Mouse (Mus musculus) spleen, adult 2 months (tissue): ENCODE results near the gene Bco2. TPM values are rescaled to one million over a fixed set of nuclear protein-coding genes. Genes with fewer than 3 reads are reported as not detected.

Experiments
- DNase-seq, 2 experiments: peaks; one replicate each; pipeline versions ENCODE4 v3.0.0 to v3.0.0-alpha.2; 2012 to 2021; ENCODE audit warnings: low spot score in 2 of 2, low read depth in 1 of 2
- H3K27ac ChIP-seq: fragments of 200-500 bp; 2 replicates; pipeline ENCODE4 v1.5.1; 2012; ENCODE audit warnings: low read length, inconsistent platforms; ENCODE audit not compliant: insufficient read depth
- H3K27me3 ChIP-seq: fragments of 200-500 bp; 2 replicates; pipeline ENCODE4 v1.6.1; 2012; ENCODE audit warnings: mild to moderate bottlenecking, moderate library complexity, low read length, inconsistent platforms; ENCODE audit not compliant: control insufficient read depth, insufficient read depth
- H3K36me3 ChIP-seq: fragments of 200-500 bp; 2 replicates; pipeline ENCODE4 v1.6.1; 2012; ENCODE audit warnings: mild to moderate bottlenecking, low read length, inconsistent platforms; ENCODE audit not compliant: control insufficient read depth, insufficient read depth
- H3K4me1 ChIP-seq: fragments of 200-500 bp; 2 replicates; pipeline ENCODE4 v1.6.1; 2011; ENCODE audit warnings: inconsistent platforms; ENCODE audit not compliant: control insufficient read depth, insufficient read depth, insufficient read length
- H3K4me3 ChIP-seq: fragments of 200-500 bp; 2 replicates; pipeline ENCODE4 v1.5.1; 2011; ENCODE audit warnings: mild to moderate bottlenecking, inconsistent platforms; ENCODE audit not compliant: insufficient read depth, insufficient read length; ENCODE audit errors: extremely low read depth
- CTCF ChIP-seq: fragments of 200-500 bp; IDR thresholded peaks from 2 replicates; pipeline ENCODE4 v1.5.1; 2011; ENCODE audit warnings: mild to moderate bottlenecking, inconsistent platforms; ENCODE audit not compliant: insufficient read depth, insufficient read length, insufficient replicate concordance; ENCODE audit errors: extremely low read depth
- POLR2A ChIP-seq: fragments of 200-500 bp; IDR thresholded peaks from 2 replicates; pipeline ENCODE4 v1.6.1; 2011; ENCODE audit warnings: low read depth, low read length, inconsistent platforms
- WGBS: fragments of 180-500 bp; shearing (Covaris S2); methylation state at CpG from one replicate; pipeline ENCODE4 v1.1.7; 2018; 5-methylcytosine and 5-hydroxymethylcytosine counted together
- polyA plus RNA-seq: library from polyadenylated mRNA; depleted of rRNA; stranded (reverse); fragments of >200 nt; gene quantifications from 2 replicates; pipeline ENCODE4 v1.2.3, GENCODE M21; 2012

Bco2 gene
- polyA plus RNA-seq, 1 experiment: 0.62 TPM

GRCm38 (mm10) chr9:50596973-50597372 is 42.0 kb upstream of the Bco2 start:
- no peak overlapping the region for H3K4me3 ChIP-seq
- 92% methylated on average over 8 of the region's 8 CpGs for WGBS
- no peak for TF ChIP-seq CTCF
- no peak for TF ChIP-seq POLR2A
- no peak for DNase-seq
- no peak overlapping the region for H3K27ac ChIP-seq
- no peaks in the 10 kb centered on the region for H3K27me3 ChIP-seq
- peaks cover 33% of the 10 kb centered on the region for H3K36me3 ChIP-seq
- no peaks in the 10 kb centered on the region; the same call in 1 of the 2 replicates for H3K4me1 ChIP-seq

DNA sequence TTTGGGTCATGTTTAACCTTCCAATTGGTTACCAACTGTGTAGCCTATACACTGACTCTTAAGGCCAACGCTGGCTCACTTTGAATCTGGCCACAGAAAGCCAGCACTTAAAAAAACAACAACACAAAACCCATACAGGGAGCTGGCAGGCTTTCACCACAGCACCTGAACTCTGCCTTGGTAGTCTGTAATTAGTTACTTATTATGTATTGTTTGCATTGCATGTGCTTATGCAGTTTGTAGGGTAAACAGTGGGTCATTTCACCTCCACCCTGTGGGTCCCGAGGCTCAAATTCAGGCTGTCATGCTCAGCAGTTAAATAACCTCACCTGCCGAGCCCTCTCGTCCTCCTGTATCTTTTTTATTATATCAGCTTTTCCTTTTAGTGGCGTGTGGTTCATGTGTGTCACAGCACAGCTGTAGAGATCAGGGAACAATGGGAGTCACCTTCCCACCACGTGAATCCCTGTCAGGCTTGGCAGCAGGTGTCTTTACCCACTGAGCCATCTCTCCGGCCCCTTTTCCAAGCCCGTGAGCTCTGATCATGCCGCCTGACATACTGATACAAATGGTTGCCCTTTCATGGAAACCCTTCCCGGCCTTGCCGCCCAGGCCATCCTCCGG is 39.9 kb upstream of the Bco2 start:
- DNase-seq: no peak
- no peak for TF ChIP-seq POLR2A
- TF ChIP-seq CTCF: no peak
- Histone ChIP-seq H3K4me3 (no peak overlapping the region), H3K4me1 (0 out of 2 replicates have a peak, but pooled peaks cover 2% of the 10 kb centered on the region), H3K27me3 (no peaks in the 10 kb centered on the region), H3K27ac (no peak overlapping the region), H3K36me3 (peaks cover 31% of the 10 kb centered on the region)
- 91% methylated on average over 12 of the region's 12 CpGs for WGBS

- no peak overlapping the region for H3K4me3 ChIP-seq
- H3K27ac ChIP-seq: no peak overlapping the region
- H3K4me1 ChIP-seq: 0 out of 2 replicates have a peak, but pooled peaks cover 2% of the 10 kb centered on the region
- TF ChIP-seq CTCF (no peak; the same call in 1 of the 2 replicates), POLR2A (no peak)
- peaks cover 25% of the 10 kb centered on the region for H3K36me3 ChIP-seq
- DNase-seq: peak; percentile 35 to 41
- WGBS: 85% methylated on average over 3 of the region's 3 CpGs
- H3K27me3 ChIP-seq: no peaks in the 10 kb centered on the region
These were observed 38.6 kb upstream of the Bco2 start for GRCm38 (mm10) chr9:50593544-50593943.

DNA sequence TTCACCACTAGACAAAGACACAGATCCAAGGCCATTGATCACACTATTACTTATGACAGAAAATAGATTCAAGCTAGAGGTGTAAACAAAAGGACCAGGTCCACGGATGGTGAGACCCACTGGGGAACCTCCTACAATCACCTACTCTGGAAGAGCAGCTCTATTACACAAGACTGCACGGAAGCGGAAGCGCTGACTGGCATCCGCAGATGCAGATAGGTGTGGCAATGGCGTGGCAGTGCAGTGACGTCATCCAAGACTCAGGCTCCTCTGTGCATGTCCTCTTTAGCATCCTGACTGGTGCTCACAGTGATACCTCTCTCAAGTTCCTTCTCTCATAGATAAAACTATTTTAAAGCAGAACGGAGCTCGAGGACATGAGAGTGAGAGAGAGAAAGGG is 38.0 kb upstream of the Bco2 start:
- no peak overlapping the region for H3K4me3 ChIP-seq
- no peaks in the 10 kb centered on the region for H3K27me3 ChIP-seq
- WGBS: 86% methylated on average over 9 of the region's 9 CpGs
- H3K4me1 ChIP-seq: 0 out of 2 replicates have a peak, but pooled peaks cover 2% of the 10 kb centered on the region
- peaks cover 20% of the 10 kb centered on the region for H3K36me3 ChIP-seq
- TF ChIP-seq CTCF (no peak), POLR2A (no peak)
- no peak overlapping the region for H3K27ac ChIP-seq
- DNase-seq: no peak

GRCm38 (mm10) chr9:50590856-50591518 is 36.0 kb upstream of the Bco2 start:
- 49% methylated on average over 10 of the region's 10 CpGs for WGBS
- TF ChIP-seq POLR2A: no peak
- no peak for TF ChIP-seq CTCF
- Histone ChIP-seq H3K27me3 (no peaks in the 10 kb centered on the region), H3K4me1 (0 out of 2 replicates have a peak, but pooled peaks cover 2% of the 10 kb centered on the region), H3K36me3 (peaks cover 6% of the 10 kb centered on the region; the same call in 1 of the 2 replicates), H3K27ac (no peak overlapping the region), H3K4me3 (no peak overlapping the region)
- no peak for DNase-seq

GRCm38 (mm10) chr9:50586955-50587354 is 32.0 kb upstream of the Bco2 start:
- WGBS: 86% methylated on average over 4 of the region's 4 CpGs
- Histone ChIP-seq H3K4me3 (no peak overlapping the region), H3K27me3 (no peaks in the 10 kb centered on the region), H3K27ac (no peak overlapping the region), H3K4me1 (0 out of 2 replicates have a peak, but pooled peaks cover 2% of the 10 kb centered on the region), H3K36me3 (no peaks in the 10 kb centered on the region)
- DNase-seq: no peak
- TF ChIP-seq POLR2A: no peak
- no peak for TF ChIP-seq CTCF
